ENCODE assay signal across 19 mouse cellular contexts in the genomic region with DNA sequence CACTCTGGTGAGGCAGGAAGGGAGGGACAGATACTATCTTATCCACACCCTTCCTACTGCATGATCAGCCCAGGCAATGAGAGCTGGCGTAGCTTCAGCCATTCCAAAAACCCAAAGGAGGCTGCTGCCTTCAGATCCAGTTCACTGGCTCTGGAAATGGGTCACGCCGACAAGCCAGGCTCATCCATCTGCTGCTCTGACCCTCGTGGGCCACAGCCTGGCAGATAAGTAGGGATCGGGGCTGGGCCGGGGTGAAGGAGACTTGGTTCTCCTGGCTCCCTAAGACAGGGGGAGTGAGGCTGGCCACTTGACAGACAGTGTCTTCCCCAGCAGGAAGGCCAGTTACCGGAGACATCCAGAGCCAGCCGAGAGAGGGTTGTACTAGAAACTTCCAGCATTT.
DNase-seq lines count a peak whose midpoint lies in the region; ATAC-seq lines count a peak whose summit lies in the region.
"Had no signal": no experiment of that assay in that cellular context is flagged by ENCODE, and none has a peak within 500 bp of the region (broad histone marks: within the 10 kb centered on the region; RNA-seq: fewer than 3 reads in every experiment).

No protein-coding gene starts in this region.

- no peak for DNase-seq in frontal cortex, postnatal 25 days (ENCODE audit: low spot score in 2 of 2)
- peak; percentile 54 for DNase-seq in cerebellum, adult 9-10 months
- DNase-seq in heart, adult 8-10 months (ENCODE audit: low spot score), result no peak
- DNase-seq: adrenal gland, adult 2 months; heart, postnatal 4 days; kidney, adult 18-20 months; layer of hippocampus, adult 9-11 months; thymus, postnatal 14 days had no signal

- H3K9me3 ChIP-seq in megakaryocyte, embryonic 14.5 days, result peaks cover 95% of the 10 kb centered on the region
- H3K9me3 ChIP-seq: forebrain, embryonic 13.5 days; heart, embryonic 10.5 days; midbrain, embryonic 12.5 days had no signal

- H3K27me3 ChIP-seq in megakaryocyte, embryonic 14.5 days (replicated peaks), result no peaks in the 10 kb centered on the region
- H3K27me3 ChIP-seq: CH12.LX; forebrain, embryonic 13.5 days; midbrain, embryonic 12.5 days; Patski had no signal

- peak overlapping the region; percentile 31 for H3K4me3 ChIP-seq in megakaryocyte, embryonic 14.5 days (replicated peaks)
- H3K4me3 ChIP-seq: forebrain, embryonic 13.5 days; heart, embryonic 10.5 days; midbrain, embryonic 12.5 days had no signal

- H3K4me1 ChIP-seq in megakaryocyte, embryonic 14.5 days, result no peaks in the 10 kb centered on the region
- H3K4me1 ChIP-seq: forebrain, embryonic 13.5 days; heart, embryonic 10.5 days; midbrain, embryonic 12.5 days had no signal

- peak; percentile 45 for ATAC-seq in frontal cortex, adult (ENCODE audit: low TSS enrichment)
- no peak for ATAC-seq in megakaryocyte, adult 5-6 weeks (ENCODE audit: poor library complexity, severe bottlenecking)
- ATAC-seq in megakaryocyte-erythroid progenitor cell, adult 5-6 weeks (replicated peaks; ENCODE audit: low FRiP score, low TSS enrichment, poor library complexity, severe bottlenecking), result no peak
- ATAC-seq: forebrain, embryonic 13.5 days; inflammation-experienced regulatory T-cells, adult 6 months; Patski had no signal

- H3K36me3 ChIP-seq in megakaryocyte, embryonic 14.5 days (replicated peaks; ENCODE audit: low read length), result no peaks in the 10 kb centered on the region
- H3K36me3 ChIP-seq: G1E; heart, embryonic 10.5 days; midbrain, embryonic 12.5 days had no signal
